Mouse (Mus musculus): ENCODE measurements at regions not wholly inside any gene's neighbourhood (a gene's known extent, or its start where the extent isn't known, plus 50 kb on each side); places are given as distances from the start of the nearest gene placed in this dataset.
"Not testable (repeated sequence)": the region's sequence is repeated elsewhere in the genome, so short reads cannot be mapped to it uniquely, and the experiment has no call there.

DNA sequence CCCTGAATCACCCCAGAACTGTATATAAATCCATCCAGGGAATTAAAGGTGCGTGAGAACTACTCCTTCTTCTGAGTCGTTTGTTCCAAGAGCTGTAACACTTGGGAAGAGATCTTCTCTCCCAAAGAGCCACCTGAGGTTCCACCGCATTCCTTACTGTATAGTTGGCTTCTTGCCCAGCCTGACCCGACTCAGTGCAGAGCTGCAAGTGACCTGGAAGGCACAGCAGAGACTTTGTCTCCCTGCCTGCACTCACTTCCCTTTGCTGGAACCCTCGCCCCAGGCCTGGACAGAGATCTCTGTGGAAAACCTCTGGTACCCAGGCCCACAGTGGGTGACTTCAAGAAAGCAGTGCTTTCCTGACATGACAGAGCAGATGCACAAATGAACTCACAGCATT is 83.6 kb upstream of the Zfp706 start:
- not testable (repeated sequence) for H3K4me3 ChIP-seq (ENCODE audit: low read depth, low read length); H3K27me3 ChIP-seq (ENCODE audit: control insufficient read depth, insufficient read depth, low read depth, low read length); H3K36me3 ChIP-seq (ENCODE audit: control insufficient read depth, insufficient read depth); H3K9me3 ChIP-seq (replicated peaks; ENCODE audit: control insufficient read depth, low read length); H3K27ac ChIP-seq (ENCODE audit: low read length); H3K4me1 ChIP-seq (ENCODE audit: control insufficient read depth, low read depth, low read length); H3K4me2 ChIP-seq (ENCODE audit: low read depth, low read length); ATAC-seq (ENCODE audit: low read depth); H3K9ac ChIP-seq (ENCODE audit: low read depth, low read length)
- WGBS (ENCODE audit: insufficient replicate concordance): 60% methylated on average over 5 of the region's 5 CpGs

DNA sequence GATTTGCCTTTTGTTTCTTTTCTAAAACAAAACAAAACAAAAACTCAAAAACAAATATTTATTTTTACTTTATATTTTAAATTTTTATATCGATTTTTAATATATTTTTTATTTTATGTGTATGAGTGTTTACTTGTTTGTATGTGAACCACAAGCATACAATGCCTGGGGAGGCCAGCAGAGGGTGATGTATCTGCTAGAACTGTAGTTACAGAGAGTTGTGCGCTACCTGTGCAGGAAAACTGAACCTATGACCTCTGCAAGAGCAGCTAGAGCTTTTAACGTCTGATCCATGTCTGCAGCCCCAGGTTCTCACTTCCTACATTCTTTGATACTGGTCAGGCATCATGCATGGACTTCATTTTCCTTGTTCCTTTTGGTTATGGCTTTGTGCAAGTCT is 76.2 kb upstream of the Zfp706 start:
- Histone ChIP-seq H3K9ac (ENCODE audit: low read depth, low read length) (no peak overlapping the region), H3K27me3 (ENCODE audit: control insufficient read depth, insufficient read depth, low read depth, low read length) (no peaks in the 10 kb centered on the region), H3K4me1 (ENCODE audit: control insufficient read depth, low read depth, low read length) (no peaks in the 10 kb centered on the region), H3K4me3 (ENCODE audit: low read depth, low read length) (no peak overlapping the region), H3K4me2 (ENCODE audit: low read depth, low read length) (no peak overlapping the region), H3K36me3 (ENCODE audit: control insufficient read depth, insufficient read depth) (no peaks in the 10 kb centered on the region), H3K27ac (ENCODE audit: low read length) (no peak overlapping the region), H3K9me3 (replicated peaks; ENCODE audit: control insufficient read depth, low read length) (no peaks in the 10 kb centered on the region)
- no peak for ATAC-seq (ENCODE audit: low read depth)
- 52% methylated on average over 3 of the region's 3 CpGs for WGBS (ENCODE audit: insufficient replicate concordance)

DNA sequence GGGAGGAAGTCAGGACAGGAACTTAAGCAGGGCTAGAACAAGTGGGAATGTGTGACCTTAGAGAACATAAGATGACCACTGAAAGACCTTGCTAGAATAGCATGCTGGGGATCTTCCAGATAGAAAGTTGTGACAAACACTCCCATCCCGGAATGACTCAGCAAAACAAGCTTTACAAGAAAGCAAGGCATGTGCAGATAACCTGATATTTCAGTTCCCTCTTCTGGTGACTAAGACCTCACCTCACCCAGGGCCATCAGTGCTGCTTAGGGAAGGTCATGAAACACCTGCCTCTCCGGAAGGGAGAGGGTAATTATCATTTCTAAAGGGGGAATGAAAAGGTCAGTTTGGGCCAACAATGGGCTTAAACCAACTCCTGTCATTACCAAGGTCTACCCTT is 74.3 kb upstream of the Zfp706 start:
- Histone ChIP-seq H3K27me3 (ENCODE audit: control insufficient read depth, insufficient read depth, low read depth, low read length) (no peaks in the 10 kb centered on the region), H3K4me1 (ENCODE audit: control insufficient read depth, low read depth, low read length) (no peaks in the 10 kb centered on the region), H3K36me3 (ENCODE audit: control insufficient read depth, insufficient read depth) (no peaks in the 10 kb centered on the region), H3K4me2 (ENCODE audit: low read depth, low read length) (no peak overlapping the region), H3K9ac (ENCODE audit: low read depth, low read length) (no peak overlapping the region), H3K27ac (ENCODE audit: low read length) (no peak overlapping the region), H3K4me3 (ENCODE audit: low read depth, low read length) (no peak overlapping the region), H3K9me3 (replicated peaks; ENCODE audit: control insufficient read depth, low read length) (no peaks in the 10 kb centered on the region)
- no peak for ATAC-seq (ENCODE audit: low read depth)
- WGBS (ENCODE audit: insufficient replicate concordance): 55% methylated on average over 2 of the region's 2 CpGs

GRCm38 (mm10) chr15:37080931-37081330 is 73.4 kb upstream of the Zfp706 start:
- no peak for ATAC-seq (ENCODE audit: low read depth)

DNA sequence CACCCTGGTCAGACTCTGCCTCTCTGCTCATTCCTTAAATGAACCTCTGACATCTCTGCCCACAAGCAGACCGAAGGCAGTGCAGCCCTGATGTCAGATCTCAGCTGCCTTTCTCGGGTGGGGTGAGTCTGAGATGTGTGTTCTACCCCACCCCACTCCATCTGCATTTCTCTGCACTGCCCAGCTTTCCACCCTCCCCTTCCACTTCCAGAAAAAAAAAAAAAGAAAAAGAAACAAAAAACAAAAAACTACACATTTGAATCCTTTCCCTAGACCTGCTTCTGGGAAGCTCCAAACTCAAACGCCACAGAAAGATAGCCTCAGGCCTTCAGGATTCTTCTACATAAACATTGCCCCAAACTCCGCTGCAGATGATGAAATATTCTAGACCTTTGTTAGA is 72.8 kb upstream of the Zfp706 start:
- WGBS (ENCODE audit: insufficient replicate concordance): 70% methylated on average over 4 of the region's 4 CpGs
- Histone ChIP-seq H3K27me3 (ENCODE audit: control insufficient read depth, insufficient read depth, low read depth, low read length) (no peaks in the 10 kb centered on the region), H3K9me3 (replicated peaks; ENCODE audit: control insufficient read depth, low read length) (no peaks in the 10 kb centered on the region), H3K9ac (ENCODE audit: low read depth, low read length) (no peak overlapping the region), H3K4me2 (ENCODE audit: low read depth, low read length) (no peak overlapping the region), H3K4me1 (ENCODE audit: control insufficient read depth, low read depth, low read length) (no peaks in the 10 kb centered on the region), H3K36me3 (ENCODE audit: control insufficient read depth, insufficient read depth) (no peaks in the 10 kb centered on the region), H3K27ac (ENCODE audit: low read length) (no peak overlapping the region), H3K4me3 (ENCODE audit: low read depth, low read length) (no peak overlapping the region)
- no peak for ATAC-seq (ENCODE audit: low read depth)

More at GRCm38 (mm10) chr15:37080931-37081330, 73.4 kb upstream of the Zfp706 start:
- no peak overlapping the region for H3K9ac ChIP-seq (ENCODE audit: low read depth, low read length)
- H3K9me3 ChIP-seq (replicated peaks; ENCODE audit: control insufficient read depth, low read length): no peaks in the 10 kb centered on the region
- H3K4me3 ChIP-seq (ENCODE audit: low read depth, low read length): no peak overlapping the region
- H3K4me1 ChIP-seq (ENCODE audit: control insufficient read depth, low read depth, low read length): no peaks in the 10 kb centered on the region
- no peak overlapping the region for H3K4me2 ChIP-seq (ENCODE audit: low read depth, low read length)
- H3K27ac ChIP-seq (ENCODE audit: low read length): no peak overlapping the region
- no peaks in the 10 kb centered on the region for H3K27me3 ChIP-seq (ENCODE audit: control insufficient read depth, insufficient read depth, low read depth, low read length)
- 71% methylated on average over 2 of the region's 2 CpGs for WGBS (ENCODE audit: insufficient replicate concordance)
- no peaks in the 10 kb centered on the region for H3K36me3 ChIP-seq (ENCODE audit: control insufficient read depth, insufficient read depth)

DNA sequence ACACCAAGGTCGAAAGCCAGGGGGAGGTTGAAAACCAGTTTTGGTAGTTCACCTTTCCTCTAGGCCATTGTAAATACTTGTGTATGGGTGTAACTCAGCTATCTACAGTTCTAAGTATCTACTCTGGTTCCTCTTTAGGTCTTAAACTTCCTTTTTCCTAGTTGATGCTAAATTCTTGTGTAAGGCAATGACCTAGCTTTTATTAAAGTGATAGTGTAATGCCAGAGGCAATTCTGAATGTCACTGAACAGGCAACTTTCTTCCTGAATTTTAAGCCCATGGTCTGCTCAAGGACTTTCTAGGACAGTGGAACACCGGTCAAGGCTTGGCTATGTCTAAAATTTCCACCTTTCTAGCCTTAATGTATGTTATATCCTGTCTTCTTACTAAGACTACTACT is 66.6 kb upstream of the Zfp706 start:
- WGBS (ENCODE audit: insufficient replicate concordance): 56% methylated on average over 2 of the region's 2 CpGs
- not testable (repeated sequence) for H3K4me1 ChIP-seq (ENCODE audit: control insufficient read depth, low read depth, low read length)

GRCm38 (mm10) chr15:37072202-37072862 is 64.8 kb upstream of the Zfp706 start:
- Histone ChIP-seq H3K27me3 (ENCODE audit: control insufficient read depth, insufficient read depth, low read depth, low read length) (no peaks in the 10 kb centered on the region), H3K4me1 (ENCODE audit: control insufficient read depth, low read depth, low read length) (no peaks in the 10 kb centered on the region), H3K9me3 (replicated peaks; ENCODE audit: control insufficient read depth, low read length) (no peaks in the 10 kb centered on the region), H3K4me3 (ENCODE audit: low read depth, low read length) (no peak overlapping the region), H3K36me3 (ENCODE audit: control insufficient read depth, insufficient read depth) (no peaks in the 10 kb centered on the region), H3K27ac (ENCODE audit: low read length) (no peak overlapping the region), H3K9ac (ENCODE audit: low read depth, low read length) (no peak overlapping the region), H3K4me2 (ENCODE audit: low read depth, low read length) (no peak overlapping the region)
- WGBS (ENCODE audit: insufficient replicate concordance): 69% methylated on average over 5 of the region's 5 CpGs
- ATAC-seq (ENCODE audit: low read depth): no peak

More for the DNA sequence above, 66.6 kb upstream of the Zfp706 start:
- H3K27ac ChIP-seq (ENCODE audit: low read length); H3K4me2 ChIP-seq (ENCODE audit: low read depth, low read length); H3K27me3 ChIP-seq (ENCODE audit: control insufficient read depth, insufficient read depth, low read depth, low read length); H3K36me3 ChIP-seq (ENCODE audit: control insufficient read depth, insufficient read depth); ATAC-seq (ENCODE audit: low read depth); H3K9ac ChIP-seq (ENCODE audit: low read depth, low read length); H3K4me3 ChIP-seq (ENCODE audit: low read depth, low read length); H3K9me3 ChIP-seq (replicated peaks; ENCODE audit: control insufficient read depth, low read length): not testable (repeated sequence)

- Histone ChIP-seq H3K4me2 (ENCODE audit: low read depth, low read length) (no peak overlapping the region), H3K4me3 (ENCODE audit: low read depth, low read length) (no peak overlapping the region), H3K9ac (ENCODE audit: low read depth, low read length) (no peak overlapping the region), H3K27me3 (ENCODE audit: control insufficient read depth, insufficient read depth, low read depth, low read length) (no peaks in the 10 kb centered on the region), H3K4me1 (ENCODE audit: control insufficient read depth, low read depth, low read length) (no peaks in the 10 kb centered on the region), H3K27ac (ENCODE audit: low read length) (no peak overlapping the region), H3K9me3 (replicated peaks; ENCODE audit: control insufficient read depth, low read length) (no peaks in the 10 kb centered on the region), H3K36me3 (ENCODE audit: control insufficient read depth, insufficient read depth) (no peaks in the 10 kb centered on the region)
- ATAC-seq (ENCODE audit: low read depth): no peak
- 69% methylated on average over 3 of the region's 3 CpGs for WGBS (ENCODE audit: insufficient replicate concordance)
Observed at GRCm38 (mm10) chr15:37070188-37070587, 62.6 kb upstream of the Zfp706 start.

GRCm38 (mm10) chr15:37067326-37067725 is 59.8 kb upstream of the Zfp706 start:
- WGBS (ENCODE audit: insufficient replicate concordance): 69% methylated on average over 4 of the region's 4 CpGs
- H3K27me3 ChIP-seq (ENCODE audit: control insufficient read depth, insufficient read depth, low read depth, low read length): no peaks in the 10 kb centered on the region
- H3K27ac ChIP-seq (ENCODE audit: low read length): no peak overlapping the region
- no peaks in the 10 kb centered on the region for H3K4me1 ChIP-seq (ENCODE audit: control insufficient read depth, low read depth, low read length)
- no peak overlapping the region for H3K4me3 ChIP-seq (ENCODE audit: low read depth, low read length)
- H3K9me3 ChIP-seq (replicated peaks; ENCODE audit: control insufficient read depth, low read length): no peaks in the 10 kb centered on the region
- no peak overlapping the region for H3K9ac ChIP-seq (ENCODE audit: low read depth, low read length)
- ATAC-seq (ENCODE audit: low read depth): no peak
- H3K4me2 ChIP-seq (ENCODE audit: low read depth, low read length): no peak overlapping the region
- no peaks in the 10 kb centered on the region for H3K36me3 ChIP-seq (ENCODE audit: control insufficient read depth, insufficient read depth)
